Mouse (Mus musculus): ENCODE data around the gene Pde6c. TPM values are rescaled to one million over a fixed set of nuclear protein-coding genes. Genes with fewer than 3 reads are reported as not detected.

Pde6c gene
- total and polyA plus RNA-seq, 3 experiments = not detected

DNA sequence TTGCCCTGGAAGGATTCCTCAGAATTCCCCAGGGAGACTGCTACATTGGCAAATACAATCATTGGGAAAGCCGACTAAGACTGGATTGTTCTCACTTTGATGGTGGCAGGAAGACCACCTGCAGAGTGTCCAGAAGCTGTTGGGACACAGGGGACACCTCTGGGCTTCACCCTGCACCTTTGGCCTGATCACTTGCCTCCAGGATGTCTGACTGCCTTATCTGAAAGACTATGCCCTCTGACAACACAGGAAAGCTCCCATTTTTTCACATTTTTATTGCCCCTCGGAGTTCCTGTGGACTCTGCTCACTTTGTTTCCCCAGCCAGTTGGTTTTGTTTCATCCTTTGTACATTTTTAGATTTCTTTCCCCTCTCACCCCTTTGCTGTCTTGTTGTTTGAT lies 32.1 kb downstream of the Pde6c start:
- H3K27me3 ChIP-seq (replicated peaks) = no peaks in the 10 kb centered on the region
- H3K9me3 ChIP-seq (replicated peaks; ENCODE audit: low read length) = peaks cover 2% of the 10 kb centered on the region
- in situ Hi-C loops (cut with MboI; ENCODE audit: low pct_ligation_motif_present, low pct_unique_long_range_greater_than_20kb, low sequenced_read_pairs) = no loop called here
- dilution Hi-C loops (cut with MboI; ENCODE audit: extremely low pct_ligation_motif_present, extremely low pct_unique_long_range_greater_than_20kb, low sequenced_read_pairs) = no loop called here
- no peaks in the 10 kb centered on the region for H3K36me3 ChIP-seq (replicated peaks in 1 of 2; ENCODE audit: control insufficient read depth in 1 of 2, insufficient read depth in 1 of 2, low read length in 1 of 2)
- no peaks in the 10 kb centered on the region for H3K4me1 ChIP-seq (ENCODE audit: control insufficient read depth in 1 of 2, insufficient read depth in 2 of 2)
- no peak overlapping the region for H3K9ac ChIP-seq (ENCODE audit: insufficient read depth, low read depth)
- no peaks in the 10 kb centered on the region for H3K79me2 ChIP-seq (replicated peaks; ENCODE audit: control insufficient read depth, extremely low read depth, insufficient read depth, poor library complexity, severe bottlenecking)
- TF ChIP-seq SIN3A (IDR thresholded peaks at IDR 0.05; ENCODE audit: low read length) = no peak
- no peak for TF ChIP-seq USF1 (IDR thresholded peaks at IDR 0.05; ENCODE audit: low read depth, low read length)
- no peak for DNase-seq (ENCODE audit: extremely low read depth)
- no peak overlapping the region for H3K27ac ChIP-seq (ENCODE audit: insufficient read depth, low read depth)
- no peak overlapping the region for H3K4me3 ChIP-seq (replicated peaks in 1 of 3; ENCODE audit: low read depth in 2 of 3, low read length in 2 of 3, poor library complexity in 1 of 3)
- H3K4me2 ChIP-seq (ENCODE audit: insufficient read depth, low read depth, poor library complexity, severe bottlenecking) = no peak overlapping the region

DNA sequence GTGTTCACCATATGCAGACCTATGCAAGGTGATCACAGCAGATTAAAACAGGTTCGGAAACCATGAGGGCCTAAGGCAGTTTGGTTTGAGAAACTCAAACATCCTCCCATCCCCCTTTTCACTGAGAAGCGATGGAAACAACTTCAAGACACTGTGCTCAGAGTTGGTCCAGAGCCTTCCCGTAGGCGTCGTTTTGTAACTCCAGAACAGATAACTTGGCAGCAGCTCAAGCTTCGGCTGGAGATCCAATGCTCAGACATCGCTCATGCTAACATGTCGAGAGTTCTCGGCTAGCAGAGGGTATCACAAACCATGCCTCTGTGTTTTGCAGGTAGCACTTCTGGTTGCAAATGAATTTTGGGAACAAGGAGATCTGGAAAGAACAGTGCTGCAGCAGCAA lies 47.1 kb downstream of the Pde6c start:
- in situ Hi-C loops (cut with MboI; ENCODE audit: low pct_ligation_motif_present, low pct_unique_long_range_greater_than_20kb, low sequenced_read_pairs) = loop anchor here (25.0 kb wide), 1 partner anchor 217 kb away; no protein-coding TSS in a partner anchor
- no peak for DNase-seq (ENCODE audit: extremely low read depth)

DNA sequence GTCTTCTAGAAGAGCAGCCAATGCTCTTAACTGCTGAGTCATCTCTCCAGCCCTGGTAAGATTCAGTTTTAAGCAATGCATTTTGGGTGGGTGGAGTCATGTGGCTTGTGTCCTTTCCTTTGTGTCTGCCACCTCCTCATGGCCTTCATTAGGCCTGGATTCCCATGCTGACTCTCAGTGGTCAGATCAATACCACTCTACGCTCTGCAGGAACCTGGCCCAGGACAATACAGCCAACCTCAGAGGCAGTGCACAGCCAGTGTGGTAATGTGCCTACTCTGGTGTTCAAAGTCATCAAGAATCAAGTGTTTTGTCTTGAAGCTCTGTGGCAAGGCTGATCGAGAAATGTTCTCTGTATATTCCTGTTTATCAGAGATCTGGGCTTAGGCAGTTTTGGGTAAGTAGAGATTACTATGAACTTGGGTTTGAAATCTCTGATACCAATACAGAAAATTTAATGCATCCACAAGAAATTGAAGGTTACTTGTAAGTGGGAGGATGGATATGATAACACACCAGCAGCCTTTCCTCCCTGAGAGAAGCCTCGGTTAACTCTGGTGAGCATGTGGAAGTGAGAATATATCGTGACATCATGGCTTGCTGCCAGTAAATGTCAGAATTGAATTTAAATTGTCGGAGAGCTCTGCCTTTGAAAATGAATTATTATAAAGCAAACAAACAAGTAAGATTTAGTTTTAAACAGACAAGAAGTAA lies 54.2 kb downstream of the Pde6c start:
- no peak overlapping the region for H3K9ac ChIP-seq (ENCODE audit: insufficient read depth, low read depth)
- in situ Hi-C loops (cut with MboI; ENCODE audit: low pct_ligation_motif_present, low pct_unique_long_range_greater_than_20kb, low sequenced_read_pairs) = loop anchor here (25.0 kb wide), 1 partner anchor 224 kb away; no protein-coding TSS in a partner anchor
- no peak overlapping the region for H3K4me3 ChIP-seq (replicated peaks in 1 of 3; ENCODE audit: low read depth in 2 of 3, low read length in 2 of 3, poor library complexity in 1 of 3)
- DNase-seq (ENCODE audit: extremely low read depth) = no peak
- dilution Hi-C loops (cut with MboI; ENCODE audit: extremely low pct_ligation_motif_present, extremely low pct_unique_long_range_greater_than_20kb, low sequenced_read_pairs) = no loop called here
- no peaks in the 10 kb centered on the region for H3K79me2 ChIP-seq (replicated peaks; ENCODE audit: control insufficient read depth, extremely low read depth, insufficient read depth, poor library complexity, severe bottlenecking)
- no peak overlapping the region for H3K4me2 ChIP-seq (ENCODE audit: insufficient read depth, low read depth, poor library complexity, severe bottlenecking)
- TF ChIP-seq NRF1 (IDR thresholded peaks at IDR 0.05; ENCODE audit: low read depth, low read length) (no peak), ETS1 (conservative IDR thresholded peaks at IDR 0.05; ENCODE audit: low read depth, low read length) (no peak), POLR2A (IDR thresholded peaks at IDR 0.05; ENCODE audit: low read depth, low read length) (no peak), MAX (IDR thresholded peaks at IDR 0.05; ENCODE audit: low read length) (no peak), EP300 (IDR thresholded peaks at IDR 0.05; ENCODE audit: low read length) (no peak), HCFC1 (IDR thresholded peaks at IDR 0.05; ENCODE audit: low read depth, low read length) (no peak), TBP (conservative IDR thresholded peaks at IDR 0.05; ENCODE audit: low read depth, low read length) (no peak), IRF4 (IDR thresholded peaks at IDR 0.05; ENCODE audit: low read depth, low read length) (no peak), PAX5 (IDR thresholded peaks at IDR 0.05; ENCODE audit: low read length) (no peak), RCOR1 (conservative IDR thresholded peaks at IDR 0.05; ENCODE audit: low read depth, low read length) (no peak), CTCF (conservative IDR thresholded peaks at IDR 0.05 in 1 of 2, IDR thresholded peaks at IDR 0.05 in 1 of 2; ENCODE audit: low read depth in 2 of 2, low read length in 2 of 2) (no peak)
- H3K27ac ChIP-seq (ENCODE audit: insufficient read depth, low read depth) = no peak overlapping the region
- peaks cover 4 to 61% of the 10 kb centered on the region in 2 experiments for H3K36me3 ChIP-seq (replicated peaks in 1 of 2; ENCODE audit: control insufficient read depth in 1 of 2, insufficient read depth in 1 of 2, low read length in 1 of 2)
- H3K4me1 ChIP-seq (ENCODE audit: control insufficient read depth in 1 of 2, insufficient read depth in 2 of 2) = no peaks in the 10 kb centered on the region; a peak in 1 of 4 replicates
- H3K9me3 ChIP-seq (replicated peaks; ENCODE audit: low read length) = no peaks in the 10 kb centered on the region
- H3K27me3 ChIP-seq (replicated peaks) = no peaks in the 10 kb centered on the region

More for the DNA sequence above, 47.1 kb downstream of the Pde6c start:
- H3K27ac ChIP-seq (ENCODE audit: insufficient read depth, low read depth) = no peak overlapping the region
- no peak overlapping the region for H3K9ac ChIP-seq (ENCODE audit: insufficient read depth, low read depth)
- TF ChIP-seq JUND (conservative IDR thresholded peaks at IDR 0.05; ENCODE audit: low read depth, low read length) = no peak
- no peak for TF ChIP-seq MEF2A (IDR thresholded peaks at IDR 0.05; ENCODE audit: borderline replicate concordance, low read depth, low read length)
- TF ChIP-seq NELFE (IDR thresholded peaks at IDR 0.05; ENCODE audit: low read depth, low read length) = no peak
- no peak for TF ChIP-seq ZNF384 (IDR thresholded peaks at IDR 0.05; ENCODE audit: low read depth, low read length)
- TF ChIP-seq SMC3 (IDR thresholded peaks at IDR 0.05; ENCODE audit: low read depth, low read length) = no peak
- no peak for TF ChIP-seq TCF12 (IDR thresholded peaks at IDR 0.05; ENCODE audit: low read depth, low read length)
- no peak for TF ChIP-seq ZC3H11A (IDR thresholded peaks at IDR 0.05; ENCODE audit: low read depth, low read length)
- TF ChIP-seq KAT2A (IDR thresholded peaks at IDR 0.05; ENCODE audit: insufficient replicate concordance, low read length) = no peak
- TF ChIP-seq BHLHE40 (IDR thresholded peaks at IDR 0.05; ENCODE audit: low read depth, low read length) = no peak
- H3K79me2 ChIP-seq (replicated peaks; ENCODE audit: control insufficient read depth, extremely low read depth, insufficient read depth, poor library complexity, severe bottlenecking) = no peaks in the 10 kb centered on the region
- H3K4me2 ChIP-seq (ENCODE audit: insufficient read depth, low read depth, poor library complexity, severe bottlenecking) = no peak overlapping the region
- H3K36me3 ChIP-seq (replicated peaks in 1 of 2; ENCODE audit: control insufficient read depth in 1 of 2, insufficient read depth in 1 of 2, low read length in 1 of 2) = peaks cover 4 to 49% of the 10 kb centered on the region in 2 experiments
- no peaks in the 10 kb centered on the region for H3K4me1 ChIP-seq (ENCODE audit: control insufficient read depth in 1 of 2, insufficient read depth in 2 of 2)
- dilution Hi-C loops (cut with MboI; ENCODE audit: extremely low pct_ligation_motif_present, extremely low pct_unique_long_range_greater_than_20kb, low sequenced_read_pairs) = no loop called here
- no peak overlapping the region for H3K4me3 ChIP-seq (replicated peaks in 1 of 3; ENCODE audit: low read depth in 2 of 3, low read length in 2 of 3, poor library complexity in 1 of 3)
- no peaks in the 10 kb centered on the region for H3K27me3 ChIP-seq (replicated peaks)
- H3K9me3 ChIP-seq (replicated peaks; ENCODE audit: low read length) = no peaks in the 10 kb centered on the region
